Mouse (Mus musculus) heart, adult 9 months (tissue): Measurements from ENCODE around the gene Gm43064.
A peak's percentile ranks its signal among the peaks of the same experiment; 100 is the strongest.
"Not testable (repeated sequence)": the region's sequence is repeated elsewhere in the genome, so short reads cannot be mapped to it uniquely, and the experiment has no call there.

Experiments
- DNase-seq, 2 experiments: peaks; one replicate each; pipeline ENCODE4 v3.0.0; 2022; ENCODE audit warnings: low spot score in 2 of 2

Gene Gm43064

GRCm38 (mm10) chr3:103808891-103809798 is at the start of gene Gm43064, which contains the start of the genes Dclre1b and Ap4b1:
Gm43064 (plus strand) TSS chr3:103809573.
Dclre1b (minus strand) TSS chr3:103809444.
Ap4b1 (plus strand) TSS chr3:103809520.
- DNase-seq, result peak; percentile 88 to 89

DNA sequence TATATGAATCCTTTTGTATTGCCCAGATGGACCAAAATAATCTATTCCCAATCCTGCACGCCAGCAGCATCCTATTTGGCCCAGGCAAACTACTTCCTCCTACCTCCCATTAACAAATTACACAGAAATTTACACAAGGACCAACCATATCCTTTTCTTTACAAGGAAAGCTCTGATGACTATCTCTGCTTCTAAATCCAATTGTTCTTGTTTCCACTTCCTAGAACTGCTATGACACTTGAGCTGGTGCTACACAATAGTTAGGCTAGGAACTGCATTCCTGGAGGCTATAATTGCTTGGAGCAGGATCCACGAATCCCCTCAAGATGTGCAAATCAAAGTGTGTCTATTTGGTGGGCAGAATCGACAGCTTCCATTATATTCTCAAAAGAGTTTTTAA is 42.6 kb upstream of the Gm43064 start:
- DNase-seq, result peak in 1 of 2 experiments; percentile 50

DNA sequence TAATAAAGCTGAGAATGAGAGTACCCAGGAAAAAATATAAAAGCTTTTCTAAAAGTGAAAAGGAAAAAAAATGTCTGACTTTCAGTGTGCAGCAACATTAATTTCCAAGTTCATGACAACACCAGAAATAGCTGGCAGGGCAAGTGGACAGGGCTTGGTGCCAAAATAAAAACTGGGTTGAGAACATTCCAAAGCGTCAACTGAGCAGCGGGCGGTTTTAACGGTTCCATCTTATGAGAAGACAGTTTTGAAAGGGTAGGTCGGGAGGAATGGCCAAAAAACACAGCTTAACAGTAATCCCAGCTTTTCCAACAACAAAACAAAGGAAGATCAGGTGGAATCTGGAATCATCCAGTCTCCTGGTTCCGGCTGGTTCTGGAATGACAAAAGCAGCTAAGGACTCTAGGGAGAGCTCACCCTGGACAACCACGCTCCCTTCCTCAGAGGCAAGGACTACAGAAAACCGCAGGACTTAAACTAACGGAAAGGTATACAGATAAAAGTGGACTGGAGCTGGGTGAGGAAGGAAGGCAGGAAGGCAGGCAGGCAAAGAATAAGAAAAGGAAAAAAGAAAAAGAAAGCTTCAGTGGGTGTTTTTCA is 37.7 kb upstream of the Gm43064 start:
- peak; percentile 61 to 85 for DNase-seq

- DNase-seq, result peak in 1 of 2 experiments; percentile 27
Observed at GRCm38 (mm10) chr3:103772846-103773245, 36.5 kb upstream of the Gm43064 start.

DNA sequence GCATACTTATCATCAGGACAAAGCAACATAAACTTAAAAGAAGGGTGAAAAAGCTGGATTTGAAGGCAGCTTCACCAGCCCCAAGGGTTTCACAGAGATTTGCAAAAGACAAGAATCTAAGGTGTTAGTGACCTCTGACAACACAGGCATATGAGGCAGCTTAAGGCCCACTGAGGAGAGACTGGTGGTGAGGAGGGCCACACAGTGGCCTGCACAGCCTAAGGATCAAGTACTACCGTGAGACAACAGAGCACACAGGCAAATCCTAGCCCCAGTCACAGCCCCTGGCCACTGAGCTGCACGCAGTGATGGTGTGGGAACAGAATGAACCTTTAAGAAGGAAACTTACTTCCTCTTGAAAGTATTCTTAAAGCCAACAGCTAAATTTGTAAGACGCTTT is 35.9 kb upstream of the Gm43064 start:
- DNase-seq, result no peak

- no peak for DNase-seq
Observed at GRCm38 (mm10) chr3:103774009-103774408, 35.4 kb upstream of the Gm43064 start.

DNA sequence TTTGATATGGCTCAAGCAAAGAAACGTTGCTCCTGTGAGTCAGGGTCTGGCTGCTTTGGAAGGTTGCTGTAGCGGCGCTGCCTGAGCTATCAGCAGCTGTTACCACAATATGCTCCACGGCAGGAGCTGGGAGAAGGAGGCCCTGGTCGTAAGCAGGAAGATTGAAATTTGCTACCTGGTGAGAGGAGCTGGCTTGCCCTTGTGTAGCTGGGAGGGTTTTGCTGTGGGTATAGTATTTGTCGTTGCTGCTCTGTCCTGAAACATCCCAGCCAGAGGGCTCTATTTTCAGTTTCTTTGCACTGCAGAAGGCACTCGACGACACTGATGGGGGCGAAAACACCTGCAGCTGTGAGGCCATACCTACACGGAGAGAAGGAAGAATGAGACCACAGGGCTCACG is 31.4 kb upstream of the Gm43064 start:
- DNase-seq, result no peak

DNA sequence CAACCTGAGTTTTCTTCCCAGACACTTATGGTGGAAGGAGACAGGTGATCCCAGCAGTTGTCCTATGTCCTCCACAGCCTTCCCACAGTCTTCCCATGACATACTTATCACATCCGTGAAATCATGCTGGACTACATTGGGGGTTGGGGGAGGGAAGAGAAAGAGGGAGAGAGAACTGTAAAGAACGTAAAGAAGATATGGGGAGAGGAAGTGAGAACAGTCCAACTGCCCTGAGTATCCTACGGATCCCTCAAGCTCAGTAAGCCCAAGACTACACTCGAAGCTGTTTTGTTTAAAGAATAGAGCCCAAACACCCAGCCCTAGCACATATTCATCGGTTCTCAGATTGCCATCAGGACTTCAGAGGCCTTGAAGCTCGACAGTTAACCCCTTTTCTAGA is 30.7 kb upstream of the Gm43064 start:
- no peak for DNase-seq

GRCm38 (mm10) chr3:103779183-103779582 is 30.2 kb upstream of the Gm43064 start:
- DNase-seq, result no peak

GRCm38 (mm10) chr3:103780271-103780670 is 29.1 kb upstream of the Gm43064 start:
- DNase-seq, result no peak

DNA sequence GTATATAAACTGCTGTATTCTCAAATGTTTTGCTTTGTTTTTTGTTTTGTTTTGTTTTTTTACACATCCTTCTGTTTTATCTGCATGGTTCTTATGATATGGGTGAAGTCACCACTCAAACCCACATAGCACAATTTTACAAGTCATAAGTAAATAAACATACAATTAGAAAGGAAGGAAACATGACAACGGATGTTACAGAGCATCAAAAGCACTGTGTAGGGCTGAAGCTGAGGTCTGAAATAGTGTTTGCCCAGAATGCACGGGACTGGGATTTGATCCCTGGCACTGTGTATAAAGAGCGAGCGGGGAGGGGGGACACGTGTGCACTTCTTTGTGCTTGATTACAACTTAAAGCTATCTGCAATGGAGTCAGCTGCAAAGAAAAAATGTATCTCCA is 28.6 kb upstream of the Gm43064 start:
- no peak for DNase-seq

- DNase-seq, result no peak
Observed at GRCm38 (mm10) chr3:103782844-103783609, 26.3 kb upstream of the Gm43064 start.

DNA sequence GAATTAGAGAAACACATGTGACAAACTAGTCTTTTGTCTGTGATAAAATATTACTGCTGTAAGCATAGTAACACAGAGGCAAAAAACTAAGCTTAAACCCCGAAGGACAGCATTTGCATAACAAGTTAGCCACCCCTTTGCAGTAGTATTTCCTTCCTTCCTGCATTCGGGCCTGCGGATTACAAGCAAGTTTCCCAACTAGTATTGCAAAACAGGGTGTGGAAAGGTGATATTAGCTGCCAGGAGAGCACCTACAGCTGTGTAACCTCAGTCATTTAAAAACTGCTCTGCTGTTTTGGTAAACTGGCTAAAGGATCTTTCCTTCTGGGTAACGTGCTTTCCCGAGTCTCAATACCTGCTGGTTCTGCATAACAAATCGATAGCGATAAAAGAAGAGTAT is 22.1 kb upstream of the Gm43064 start:
- DNase-seq, result peak; percentile 18 to 40

DNA sequence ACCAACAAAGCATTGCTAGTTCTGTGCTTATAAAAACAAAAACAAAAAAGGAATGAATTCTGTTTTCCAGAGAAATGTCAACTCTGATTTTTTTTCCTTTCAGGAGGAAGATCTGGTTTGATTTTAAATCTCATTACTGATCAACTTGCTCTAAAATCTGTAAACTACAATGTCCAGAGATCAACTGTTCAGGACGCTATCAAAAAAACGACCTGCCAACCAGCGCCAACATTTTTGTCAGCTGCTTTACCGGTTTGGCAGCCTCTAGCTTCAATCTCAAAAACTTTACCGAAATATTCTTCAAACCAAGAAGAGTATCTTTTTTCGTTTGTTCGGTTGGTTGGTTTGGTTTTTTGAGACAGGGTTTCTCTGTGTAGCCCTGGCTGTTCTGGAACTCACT is 20.3 kb upstream of the Gm43064 start:
- no peak for DNase-seq

GRCm38 (mm10) chr3:103789891-103790345 is 19.5 kb upstream of the Gm43064 start:
- DNase-seq, result peak; percentile 49 to 66

DNA sequence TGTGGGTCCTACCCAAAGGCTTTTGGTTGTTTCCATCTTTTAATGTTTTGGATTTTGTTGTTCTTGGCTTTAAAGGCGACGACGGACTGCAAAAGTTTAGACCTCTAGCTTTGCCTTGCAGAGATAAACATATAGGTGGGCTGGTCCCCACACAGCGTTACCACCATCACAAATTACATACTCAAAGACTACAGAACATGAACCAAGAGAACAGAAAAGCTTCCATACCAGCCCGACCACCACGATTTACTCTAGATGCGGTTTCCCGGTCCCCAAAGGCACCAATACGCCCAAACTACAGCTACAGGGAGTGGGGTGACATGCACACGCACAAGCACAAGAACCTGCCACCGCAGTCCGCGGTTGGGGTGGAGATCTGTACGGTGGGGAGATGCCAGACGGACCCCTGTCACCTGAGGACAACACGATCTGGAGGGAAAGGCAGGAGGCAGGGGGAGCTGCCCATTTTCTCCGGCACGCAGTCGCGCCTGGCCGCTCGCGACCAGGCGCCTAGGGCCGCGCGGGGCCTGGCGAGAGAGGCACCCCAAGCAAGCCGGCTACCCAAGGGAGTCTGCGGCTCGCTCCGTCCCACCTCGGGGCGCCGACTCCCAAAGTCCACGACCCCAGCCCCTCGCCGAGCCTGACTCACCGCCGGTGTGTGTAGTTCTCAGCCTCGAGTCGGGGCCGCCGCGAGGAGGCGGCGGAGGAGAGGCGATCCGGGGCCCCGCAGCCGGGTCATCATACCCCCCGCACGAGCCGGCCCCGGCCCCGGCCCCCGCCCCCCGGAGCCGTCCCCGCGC is 18.8 kb upstream of the Gm43064 start:
- peak in 1 of 2 experiments; percentile 23 for DNase-seq

- DNase-seq, result peak; percentile 94 to 95
Observed at GRCm38 (mm10) chr3:103791230-103792110, 17.9 kb upstream of the Gm43064 start, which contains the start of gene Hipk1. Hipk1 (minus strand) TSS chr3:103791563.

GRCm38 (mm10) chr3:103792111-103792406 is 17.3 kb upstream of the Gm43064 start:
- not testable (repeated sequence) for DNase-seq

- peak; percentile 40 to 75 for DNase-seq
Observed at GRCm38 (mm10) chr3:103792566-103792965, 16.8 kb upstream of the Gm43064 start.

- no peak for DNase-seq
Observed at GRCm38 (mm10) chr3:103796389-103796788, 13.0 kb upstream of the Gm43064 start.
